Mouse (Mus musculus) thymus, adult 2 months (tissue): ENCODE data around the gene Gtpbp1. TPM values are rescaled to one million over a fixed set of nuclear protein-coding genes. Genes with fewer than 3 reads are reported as not detected.

ENCODE experiments used
- DNase-seq: peaks from one replicate; pipeline ENCODE4 v3.0.0; 2021
- H3K27ac ChIP-seq: fragments of 200-500 bp; 2 replicates; pipeline ENCODE4 v1.5.1; 2012; ENCODE audit warnings: low read length, control low read depth; ENCODE audit not compliant: control insufficient read depth, insufficient read depth
- H3K27me3 ChIP-seq: fragments of 200-500 bp; 2 replicates; pipeline ENCODE4 v1.6.1; 2012; ENCODE audit warnings: mild to moderate bottlenecking, low read length, moderate library complexity, mixed read lengths; ENCODE audit not compliant: control insufficient read depth, insufficient read depth
- H3K36me3 ChIP-seq: fragments of 200-500 bp; 2 replicates; pipeline ENCODE4 v1.6.1; 2012; ENCODE audit warnings: mild to moderate bottlenecking, low read length, moderate library complexity; ENCODE audit not compliant: control insufficient read depth, insufficient read depth
- H3K4me1 ChIP-seq: fragments of 200-500 bp; replicated peaks from 2 replicates; pipeline ENCODE4 v1.6.1; 2012; ENCODE audit warnings: low read length; ENCODE audit not compliant: control insufficient read depth, insufficient read depth
- H3K4me3 ChIP-seq: fragments of 200-500 bp; 2 replicates; pipeline ENCODE4 v1.5.1; 2012; ENCODE audit warnings: mild to moderate bottlenecking, low read length, control low read depth, moderate library complexity; ENCODE audit not compliant: control insufficient read depth, insufficient read depth
- CTCF ChIP-seq: fragments of 200-500 bp; IDR thresholded peaks from 2 replicates; pipeline ENCODE4 v1.5.1; 2012; ENCODE audit warnings: mild to moderate bottlenecking, control low read depth, low read length, moderate library complexity, borderline replicate concordance; ENCODE audit not compliant: control insufficient read depth, poor library complexity, insufficient read depth; ENCODE audit errors: extremely low read depth
- POLR2A ChIP-seq: fragments of 200-500 bp; IDR thresholded peaks from 2 replicates; pipeline ENCODE4 v1.6.1; 2012; ENCODE audit warnings: mild to moderate bottlenecking, low read length, control low read depth, moderate library complexity; ENCODE audit not compliant: control insufficient read depth, poor library complexity, insufficient read depth; ENCODE audit errors: extremely low read depth
- WGBS: fragments of 180-500 bp; shearing (Covaris S2); methylation state at CpG from one replicate; pipeline ENCODE4 v1.1.7; 2018; 5-methylcytosine and 5-hydroxymethylcytosine counted together
- polyA plus RNA-seq: library from polyadenylated mRNA; depleted of rRNA; stranded (reverse); fragments of >200 nt; gene quantifications from 2 replicates; pipeline ENCODE4 v1.2.3, GENCODE M21; 2012; rRNA removed

Gene Gtpbp1
- polyA plus RNA-seq, 1 experiment: 91.3 TPM

- Histone ChIP-seq H3K27ac (no peak overlapping the region), H3K4me1 (peaks cover 9% of the 10 kb centered on the region), H3K4me3 (no peak overlapping the region), H3K36me3 (no peaks in the 10 kb centered on the region), H3K27me3 (no peaks in the 10 kb centered on the region)
- WGBS: 89% methylated on average over 21 of the region's 21 CpGs
- TF ChIP-seq POLR2A (no peak), CTCF (no peak)
- no peak for DNase-seq
Measured at GRCm38 (mm10) chr15:79770629-79771240, 80.1 kb downstream of the Gtpbp1 start.

Other genes with a start within 250 kb of the Gtpbp1 start
- gene Csnk1e, start 235.3 kb upstream of the Gtpbp1 start, polyA plus RNA-seq: 155 and 173 TPM in 2 replicates
- gene Kcnj4, start 185.6 kb upstream of the Gtpbp1 start, polyA plus RNA-seq: not detected in 2 replicates
- gene Kdelr3, start 174.4 kb upstream of the Gtpbp1 start, polyA plus RNA-seq: 2.0 and 3.4 TPM in 2 replicates
- 526 and 554 TPM in 2 replicates for gene Ddx17, start 144.1 kb upstream of the Gtpbp1 start, polyA plus RNA-seq
- gene Dmc1, start 85.7 kb upstream of the Gtpbp1 start, polyA plus RNA-seq: 0.74 and 1.1 TPM in 2 replicates
- 1.0 and 1.2 TPM in 2 replicates for gene Fam227a, start 31.9 kb upstream of the Gtpbp1 start, polyA plus RNA-seq
- gene Cby1, start 31.6 kb upstream of the Gtpbp1 start, polyA plus RNA-seq: 16.0 and 17.9 TPM in 2 replicates
- gene Tomm22, start 20.0 kb upstream of the Gtpbp1 start, polyA plus RNA-seq: 51.7 and 65.2 TPM in 2 replicates
- gene Josd1, start 2.9 kb upstream of the Gtpbp1 start, polyA plus RNA-seq: 23.8 and 30.5 TPM in 2 replicates
- 245 and 297 TPM in 2 replicates for gene Sun2, start 51.7 kb downstream of the Gtpbp1 start, polyA plus RNA-seq
- 51.2 and 51.3 TPM in 2 replicates for gene Dnal4, start 87.0 kb downstream of the Gtpbp1 start, polyA plus RNA-seq
- gene Nptxr, start 113.9 kb downstream of the Gtpbp1 start, polyA plus RNA-seq: 1.2 and 1.4 TPM in 2 replicates
- 0.55 TPM in 1 of 2 replicates, not detected in the other for gene Npcd, start 143.4 kb downstream of the Gtpbp1 start, polyA plus RNA-seq
- gene Cbx6, start 143.8 kb downstream of the Gtpbp1 start, polyA plus RNA-seq: 136 and 145 TPM in 2 replicates
- 92.3 and 98.5 TPM in 2 replicates for gene Apobec3, start 200.8 kb downstream of the Gtpbp1 start, polyA plus RNA-seq